Mouse (Mus musculus): Measurements from ENCODE around the gene Pitpnc1.

GRCm38 (mm10) chr11:107458986-107459385, 11.5 kb downstream of the Pitpnc1 start:
- TF ChIP-seq CTCF (IDR thresholded peaks at IDR 0.05; ENCODE audit: low read depth, low read length): no peak
- TF ChIP-seq POLR2A (IDR thresholded peaks at IDR 0.05; ENCODE audit: extremely low read depth, insufficient read depth, low read length): no peak
